Comparison of ENCODE assay signal across 7 mouse cellular contexts in the genomic region with DNA sequence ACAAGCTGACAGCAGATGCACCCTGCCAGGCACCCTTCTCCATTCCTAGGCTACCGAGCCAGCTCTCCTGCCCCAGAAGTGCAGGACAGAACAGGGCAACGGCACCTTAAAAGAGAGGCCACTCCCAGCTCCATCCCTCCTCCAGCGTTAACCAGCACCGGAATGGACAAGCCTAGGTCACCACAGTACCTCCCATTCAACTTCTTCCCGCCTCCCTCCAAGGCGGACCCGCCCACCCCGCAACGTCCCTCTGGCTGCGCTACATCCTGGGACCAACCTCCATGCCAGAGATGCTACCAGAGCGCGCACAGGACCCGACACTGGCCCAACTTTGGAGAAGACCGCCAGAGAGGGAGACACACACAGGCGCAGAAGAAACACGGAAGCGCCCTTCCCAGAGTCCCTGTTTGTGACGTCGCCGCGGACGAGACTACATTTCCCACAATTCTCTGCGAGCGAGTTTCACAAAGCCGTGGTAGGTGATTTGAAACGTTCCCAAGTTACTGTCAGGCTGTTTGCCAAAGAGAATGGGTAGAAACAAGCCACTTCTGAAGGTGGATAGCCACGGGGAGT. TPM values are rescaled to one million over a fixed set of nuclear protein-coding genes. Genes with fewer than 3 reads are reported as not detected.
DNase-seq lines count a peak whose midpoint lies in the region; ATAC-seq and TF ChIP-seq lines count a peak whose summit lies in the region.

A gene (minus strand): TSS at position 385 of the 573 bp plus-strand sequence.

- no peaks in the 10 kb centered on the region for H3K36me3 ChIP-seq in intestine, postnatal 0 days (ENCODE audit: control insufficient read depth, insufficient read depth)
- H3K36me3 ChIP-seq in midbrain, embryonic 12.5 days, result no peaks in the 10 kb centered on the region
- H3K36me3 ChIP-seq in small intestine, adult 2 months (ENCODE audit: control insufficient read depth, insufficient read depth, low read length), result no peaks in the 10 kb centered on the region

- peak within 1 kb of the TSS; percentile 68 for H3K4me3 ChIP-seq in intestine, postnatal 0 days (ENCODE audit: low read depth, low read length)
- H3K4me3 ChIP-seq in midbrain, embryonic 12.5 days, result peak within 1 kb of the TSS; percentile 80
- H3K4me3 ChIP-seq in small intestine, adult 2 months (ENCODE audit: low read depth, low read length), result peak within 1 kb of the TSS; percentile 94

- peak within 1 kb of the TSS; percentile 77 for H3K27ac ChIP-seq in intestine, postnatal 0 days (ENCODE audit: low read depth, low read length)
- H3K27ac ChIP-seq in midbrain, embryonic 12.5 days (replicated peaks), result peak within 1 kb of the TSS; percentile 77
- peak within 1 kb of the TSS; percentile 91 for H3K27ac ChIP-seq in small intestine, adult 2 months (ENCODE audit: insufficient read depth, low read depth, low read length)

- TF ChIP-seq CTCF in intestine, postnatal 0 days (IDR thresholded peaks at IDR 0.05; ENCODE audit: low read depth), result peak; percentile 42; the same call in 1 of the 2 replicates
- no peak for TF ChIP-seq CTCF in small intestine, adult 2 months (IDR thresholded peaks at IDR 0.05; ENCODE audit: extremely low read depth, insufficient read length, insufficient replicate concordance, low read depth, low read length)

- H3K27me3 ChIP-seq in intestine, postnatal 0 days (replicated peaks; ENCODE audit: control insufficient read depth, insufficient read depth, low read length), result no peaks in the 10 kb centered on the region
- H3K27me3 ChIP-seq in midbrain, embryonic 12.5 days, result no peaks in the 10 kb centered on the region
- no peaks in the 10 kb centered on the region for H3K27me3 ChIP-seq in small intestine, adult 2 months (ENCODE audit: control insufficient read depth, insufficient read depth, low read length)

- H3K9ac ChIP-seq in intestine, postnatal 0 days (ENCODE audit: low read depth, low read length), result peak within 1 kb of the TSS; percentile 49
- peak within 1 kb of the TSS; percentile 60 for H3K9ac ChIP-seq in midbrain, embryonic 12.5 days (replicated peaks)

- H3K4me2 ChIP-seq in intestine, postnatal 0 days (replicated peaks; ENCODE audit: low read depth), result peak within 1 kb of the TSS; percentile 70
- H3K4me2 ChIP-seq in midbrain, embryonic 12.5 days (replicated peaks), result peak within 1 kb of the TSS; percentile 65

- H3K9me3 ChIP-seq in intestine, postnatal 0 days (ENCODE audit: control insufficient read depth), result no peaks in the 10 kb centered on the region
- H3K9me3 ChIP-seq in midbrain, embryonic 12.5 days, result peaks cover 14% of the 10 kb centered on the region

- intact Hi-C loops in left cerebral cortex, postnatal 4 days (cut with DNase I), result no loop called here

- TF ChIP-seq POLR2A in small intestine, adult 2 months (IDR thresholded peaks at IDR 0.05; ENCODE audit: low read depth, low read length), result peak; percentile 57

- ATAC-seq in intestine, postnatal 0 days, result peak; percentile 97
- peak; percentile 96 for ATAC-seq in midbrain, embryonic 12.5 days (ENCODE audit: low FRiP score, low read depth)

- WGBS in intestine, postnatal 0 days, result under 1% methylated on average over 27 of the region's 27 CpGs
- 1% methylated on average over 27 of the region's 27 CpGs for WGBS in midbrain, embryonic 12.5 days
- WGBS in small intestine, adult 2 months, result under 1% methylated on average over 27 of the region's 27 CpGs

- DNase-seq in adrenal gland, adult 8-10 months, result peak; percentile 92
- DNase-seq in embryo, embryonic 9.5 days (ENCODE audit: extremely low spot score), result peak; percentile 90
- DNase-seq in gonadal fat pad, adult 2 months (ENCODE audit: low read depth), result peak; percentile 83
- peak; percentile 88 for DNase-seq in left cerebral cortex, postnatal 4 days

- no peaks in the 10 kb centered on the region for H3K4me1 ChIP-seq in intestine, postnatal 0 days (replicated peaks; ENCODE audit: control insufficient read depth, insufficient read depth, low read length)
- peaks cover 7% of the 10 kb centered on the region for H3K4me1 ChIP-seq in midbrain, embryonic 12.5 days
- H3K4me1 ChIP-seq in small intestine, adult 2 months (ENCODE audit: control insufficient read depth, insufficient read depth, insufficient read length, low read length), result peaks cover 2% of the 10 kb centered on the region; the same call in 1 of the 2 replicates

RNA-seq across cellular contexts. Expression of the gene that starts here (rescaled TPM):
- 1 to 10 TPM; 1.7 to 2.9 (median 2.2) TPM for total RNA-seq in adrenal gland, adult 8-10 months (2022)
- polyA plus RNA-seq in gonadal fat pad, adult 2 months (2012; rRNA removed), result 0.19 and 0.27 TPM in 2 replicates
- 0.85 and 1.3 TPM in 2 replicates for polyA plus RNA-seq in intestine, postnatal 0 days (2015; fragmentation: Nextera tagmentation; extraction: Ambion mirVana)
- 1 to 10 TPM; 6.7 to 7.4 TPM for total RNA-seq in left cerebral cortex, postnatal 4 days (2021)
- polyA plus RNA-seq in midbrain, embryonic 12.5 days (2016; fragmentation: Nextera tagmentation; extraction: Ambion mirVana), result 5.2 and 5.6 TPM in 2 replicates
- 0.06 TPM in 1 of 2 replicates, not detected in the other for polyA plus RNA-seq in small intestine, adult 2 months (2012; rRNA removed)

Comparison
In these comparisons a context has a peak if more than half of its experiments do, and no peak if none do; other contexts are left out.
1. Peak in every context shown above with its lines: DNase-seq, ATAC-seq, H3K4me3 ChIP-seq and H3K27ac ChIP-seq.
2. Peak in DNase-seq in gonadal fat pad, adult 2 months; RNA of the gene not detected or under 1 TPM.